Mouse (Mus musculus) heart, adult 9 months (tissue): ENCODE data around the gene Runx1.
A peak's percentile ranks its signal among the peaks of the same experiment; 100 is the strongest.

Source experiments
- DNase-seq, 2 experiments: peaks; one replicate each; pipeline ENCODE4 v3.0.0; 2022; ENCODE audit warnings: low spot score in 2 of 2

Gene Runx1

GRCm38 (mm10) chr16:92825908-92826650 lies at the start of gene Runx1:
Gene Runx1 (minus strand): TSS chr16:92826149.
- peak; percentile 40 to 64 for DNase-seq

GRCm38 (mm10) chr16:92874015-92874414 lies 48.1 kb upstream of the Runx1 start:
- DNase-seq, result peak in 1 of 2 experiments; percentile 18

- DNase-seq, result no peak
These were observed 45.8 kb upstream of the Runx1 start for GRCm38 (mm10) chr16:92871728-92872127.

- peak in 1 of 2 experiments; percentile 20 for DNase-seq
These were observed 42.6 kb upstream of the Runx1 start for GRCm38 (mm10) chr16:92868550-92868949.

- peak; percentile 49 to 67 for DNase-seq
These were observed 41.4 kb upstream of the Runx1 start for GRCm38 (mm10) chr16:92867261-92867935.

- no peak for DNase-seq
These were observed 39.4 kb upstream of the Runx1 start for GRCm38 (mm10) chr16:92865314-92865713.

- DNase-seq, result no peak
These were observed 38.2 kb upstream of the Runx1 start for GRCm38 (mm10) chr16:92864191-92864590.

- no peak for DNase-seq
These were observed 37.2 kb upstream of the Runx1 start for GRCm38 (mm10) chr16:92863179-92863578.

- no peak for DNase-seq
These were observed 36.5 kb upstream of the Runx1 start for GRCm38 (mm10) chr16:92862430-92862829.

GRCm38 (mm10) chr16:92861571-92861970 lies 35.6 kb upstream of the Runx1 start:
- DNase-seq, result no peak

- DNase-seq, result no peak
These were observed 34.7 kb upstream of the Runx1 start for GRCm38 (mm10) chr16:92860649-92861048.

GRCm38 (mm10) chr16:92856779-92857178 lies 30.8 kb upstream of the Runx1 start:
- DNase-seq, result no peak

GRCm38 (mm10) chr16:92852276-92852675 lies 26.3 kb upstream of the Runx1 start:
- DNase-seq, result no peak

GRCm38 (mm10) chr16:92850416-92850815 lies 24.5 kb upstream of the Runx1 start:
- no peak for DNase-seq

GRCm38 (mm10) chr16:92847762-92848300 lies 21.9 kb upstream of the Runx1 start:
- no peak for DNase-seq

GRCm38 (mm10) chr16:92845244-92846225 lies 19.6 kb upstream of the Runx1 start:
- no peak for DNase-seq

- no peak for DNase-seq
These were observed 12.8 kb upstream of the Runx1 start for GRCm38 (mm10) chr16:92838709-92839108.

- DNase-seq, result no peak
These were observed 5.4 kb upstream of the Runx1 start for GRCm38 (mm10) chr16:92831341-92831740.

GRCm38 (mm10) chr16:92830479-92830878 lies 4.5 kb upstream of the Runx1 start:
- DNase-seq, result no peak

GRCm38 (mm10) chr16:92828308-92828862 lies 2.4 kb upstream of the Runx1 start:
- no peak for DNase-seq

- DNase-seq, result no peak
These were observed 1.8 kb upstream of the Runx1 start for GRCm38 (mm10) chr16:92827663-92828307.
